Mouse (Mus musculus) limb, embryonic 14.5 days (tissue): ENCODE measurements around the gene Coil. TPM values are rescaled to one million over a fixed set of nuclear protein-coding genes. Genes with fewer than 3 reads are reported as not detected.
A peak's percentile ranks its signal among the peaks of the same experiment; 100 is the strongest.
"Not testable (repeated sequence)": the region's sequence is repeated elsewhere in the genome, so short reads cannot be mapped to it uniquely, and the experiment has no call there.

Experiments
- ATAC-seq: fragments of 200-750 bp; cut with Nextera tagmentation; 2 replicates; pipeline ENCODE4 v1.8.0; 2017; ENCODE audit warnings: low read depth, moderate number of reproducible peaks, moderate TSS enrichment; ENCODE audit not compliant: low FRiP score
- DNase-seq: peaks from one replicate; pipeline ENCODE4 v3.0.0-alpha.2; 2015; ENCODE audit warnings: low spot score
- H3K27ac ChIP-seq: fragments of 300-500 bp; sonication (generic); replicated peaks from 2 replicates; pipeline ENCODE4 v1.5.1; 2014; ENCODE audit warnings: low read depth, mild to moderate bottlenecking, low read length, moderate library complexity, mixed read lengths
- H3K27me3 ChIP-seq: fragments of 300-500 bp; sonication (generic); 2 replicates; pipeline ENCODE4 v1.6.1; 2014; ENCODE audit warnings: low read length, mixed read lengths; ENCODE audit not compliant: control insufficient read depth, insufficient read depth
- H3K36me3 ChIP-seq: fragments of 300-500 bp; sonication (generic); 2 replicates; pipeline ENCODE4 v1.6.1; 2014; ENCODE audit warnings: mild to moderate bottlenecking, low read length, moderate library complexity, mixed read lengths; ENCODE audit not compliant: control insufficient read depth, insufficient read depth
- H3K4me1 ChIP-seq: fragments of 300-500 bp; sonication (generic); 2 replicates; pipeline ENCODE4 v1.6.1; 2014; ENCODE audit warnings: antibody characterized with exemption, low read length, mixed read lengths; ENCODE audit not compliant: control insufficient read depth, insufficient read depth
- H3K4me2 ChIP-seq: fragments of 300-500 bp; sonication (generic); replicated peaks from 2 replicates; pipeline ENCODE4 v1.6.1; 2014; ENCODE audit warnings: low read depth, mild to moderate bottlenecking, low read length, moderate library complexity; ENCODE audit not compliant: severe bottlenecking
- H3K4me3 ChIP-seq: fragments of 300-500 bp; sonication (generic); replicated peaks from 2 replicates; pipeline ENCODE4 v1.5.1; 2014; ENCODE audit warnings: low read length
- H3K9ac ChIP-seq: fragments of 300-500 bp; sonication (generic); 2 replicates; pipeline ENCODE4 v1.6.1; 2014; ENCODE audit warnings: mild to moderate bottlenecking, low read depth, low read length, moderate library complexity; ENCODE audit not compliant: severe bottlenecking
- H3K9me3 ChIP-seq: fragments of 300-500 bp; sonication (generic); 2 replicates; pipeline ENCODE4 v1.6.1; 2016; ENCODE audit warnings: low read length; ENCODE audit not compliant: control insufficient read depth
- POLR2A ChIP-seq: fragments of 200-500 bp; IDR thresholded peaks from 2 replicates; pipeline ENCODE4 v1.8.0; 2012; ENCODE audit warnings: inconsistent platforms, mild to moderate bottlenecking, moderate library complexity, borderline replicate concordance; ENCODE audit not compliant: insufficient read depth, insufficient read length; ENCODE audit errors: extremely low read depth
- WGBS: fragments of 180-500 bp; shearing (Covaris S2); extraction: QIAGEN DNeasy Blood & Tissue Kit; methylation state at CpG from one replicate; pipeline ENCODE4 v1.1.7; 2014; 5-methylcytosine and 5-hydroxymethylcytosine counted together
- polyA plus RNA-seq, 2 experiments: library from polyadenylated mRNA; depleted of rRNA in 1 of 2; stranded (reverse) in 1 of 2; unstranded in 1 of 2; fragments of >200 nt; fragmentation: Nextera tagmentation in 1 of 2; extraction: Ambion mirVana in 1 of 2; gene quantifications; 2 replicates each; pipeline versions ENCODE4 v1.2.1 to v1.2.3; 2012 to 2014

The Coil gene
- polyA plus RNA-seq, 2 experiments, result 12.4 to 21.6 TPM

DNA sequence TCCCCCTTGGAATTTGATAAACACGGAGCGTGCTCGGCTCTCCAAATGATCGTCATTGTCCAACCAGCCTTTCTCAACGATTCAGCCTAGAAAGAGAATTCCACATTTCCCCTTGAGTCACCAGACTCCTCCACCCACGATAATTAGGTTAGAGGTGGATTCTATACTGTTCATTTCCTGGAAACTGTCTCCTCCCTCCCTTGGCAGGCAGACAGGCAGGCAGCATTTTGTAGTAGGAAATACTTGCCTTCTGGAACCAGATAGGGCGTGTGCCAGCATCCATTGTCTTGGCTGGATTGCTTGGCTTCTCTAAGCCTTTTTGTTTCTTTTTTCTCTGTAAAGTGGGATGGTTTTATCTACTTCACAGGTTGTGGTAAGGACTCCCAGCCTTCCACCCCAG, 26.4 kb downstream of the Coil start:
- H3K4me3 ChIP-seq, result no peak overlapping the region
- DNase-seq (peak; percentile 24), ATAC-seq (no peak)
- no peaks in the 10 kb centered on the region for H3K9me3 ChIP-seq
- H3K4me2 ChIP-seq, result no peak overlapping the region
- TF ChIP-seq POLR2A, result no peak
- H3K9ac ChIP-seq, result no peak overlapping the region
- no peak overlapping the region for H3K27ac ChIP-seq
- peaks cover under 1% of the 10 kb centered on the region for H3K36me3 ChIP-seq
- H3K27me3 ChIP-seq, result peaks cover 17% of the 10 kb centered on the region
- no peaks in the 10 kb centered on the region for H3K4me1 ChIP-seq
- WGBS, result 75% methylated on average over 7 of the region's 7 CpGs

DNA sequence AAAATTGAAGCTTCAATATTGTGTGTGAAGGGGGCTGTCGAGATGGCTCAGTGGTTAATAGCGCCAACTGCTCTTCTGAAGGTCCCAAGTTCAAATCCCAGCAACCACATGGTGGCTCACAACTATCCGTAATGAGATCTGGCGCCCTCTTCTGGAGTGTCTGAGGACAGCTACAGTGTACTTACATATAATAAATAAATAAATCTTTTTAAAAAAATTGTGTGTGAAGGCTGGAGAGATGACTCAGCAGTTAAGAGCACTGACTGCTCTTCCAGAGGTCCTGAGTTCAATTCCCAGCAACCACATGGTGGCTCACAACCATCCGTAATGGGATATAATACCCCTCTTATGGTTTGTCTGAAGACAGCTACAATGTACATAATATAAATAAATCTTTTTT, 27.3 kb downstream of the Coil start:
- WGBS, result 88% methylated on average over 5 of the region's 5 CpGs
- H3K9me3 ChIP-seq, ATAC-seq, H3K4me3 ChIP-seq, H3K36me3 ChIP-seq, H3K4me1 ChIP-seq, H3K27ac ChIP-seq, H3K4me2 ChIP-seq, DNase-seq, H3K9ac ChIP-seq: not testable (repeated sequence)
- peaks cover 17% of the 10 kb centered on the region for H3K27me3 ChIP-seq

DNA sequence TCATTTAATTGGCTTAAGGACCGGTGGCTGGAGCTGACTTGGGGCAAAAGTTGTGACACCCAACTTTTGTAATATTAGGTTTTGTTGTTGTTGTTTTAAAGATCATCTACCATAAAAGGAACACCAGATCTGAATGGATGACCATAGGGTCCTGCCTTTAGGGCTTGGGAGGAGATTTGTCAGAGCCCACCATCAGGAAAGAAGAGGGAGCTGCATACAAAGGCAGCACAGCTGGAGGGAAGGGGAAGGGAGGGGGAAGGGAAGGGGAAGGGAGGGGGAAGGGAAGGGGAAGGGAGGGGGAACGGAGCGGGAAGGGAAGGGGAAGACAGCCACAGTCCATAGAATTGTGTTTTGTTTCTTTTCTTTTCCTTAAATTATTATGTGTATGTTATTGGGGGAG, 28.4 kb downstream of the Coil start:
- no peaks in the 10 kb centered on the region for H3K36me3 ChIP-seq
- DNase-seq (no peak), ATAC-seq (no peak)
- no peak for TF ChIP-seq POLR2A
- no peaks in the 10 kb centered on the region for H3K9me3 ChIP-seq
- no peaks in the 10 kb centered on the region for H3K4me1 ChIP-seq
- H3K4me2 ChIP-seq, result no peak overlapping the region
- no peak overlapping the region for H3K4me3 ChIP-seq
- H3K9ac ChIP-seq, result no peak overlapping the region
- WGBS, result 19% methylated on average over 3 of the region's 3 CpGs
- peaks cover 17% of the 10 kb centered on the region for H3K27me3 ChIP-seq
- H3K27ac ChIP-seq, result no peak overlapping the region

DNA sequence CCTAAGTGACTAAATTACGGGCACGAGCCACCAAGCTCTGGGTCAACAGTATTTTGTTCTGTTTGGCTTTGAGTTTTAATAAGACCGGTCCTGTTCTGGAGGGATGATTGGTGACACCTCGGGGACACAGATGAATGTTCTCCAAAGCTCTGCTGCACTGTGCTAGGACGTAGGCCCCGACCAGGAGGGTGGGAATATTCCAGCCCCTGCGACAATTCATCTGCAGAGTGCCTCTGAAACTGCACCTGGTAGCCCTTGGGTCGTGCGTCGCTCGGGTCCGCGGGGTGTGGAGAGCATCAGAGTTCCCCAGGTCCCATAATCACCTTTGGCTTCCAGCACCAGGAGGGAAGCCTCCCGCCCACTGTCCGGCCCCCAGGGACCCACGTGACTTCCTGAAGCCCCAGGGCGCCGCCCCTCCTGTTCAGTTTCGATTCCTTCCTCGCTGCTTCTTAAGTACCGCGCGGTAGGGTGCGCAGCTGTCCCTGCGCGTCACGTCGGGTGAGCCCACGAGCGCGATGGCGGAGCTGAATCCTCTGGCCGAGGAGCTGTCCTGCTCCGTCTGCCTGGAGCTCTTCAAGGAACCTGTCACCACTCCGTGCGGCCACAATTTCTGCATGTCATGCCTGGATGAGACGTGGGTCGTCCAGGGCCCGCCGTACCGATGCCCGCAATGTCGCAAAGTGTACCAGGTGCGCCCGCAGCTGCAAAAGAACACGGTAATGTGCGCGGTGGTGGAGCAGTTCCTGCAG, 29.1 kb downstream of the Coil start, which contains the start of gene Trim25:
Trim25 (plus strand) TSS at position 403 of the 749 bp plus-strand sequence.
- ATAC-seq, result peak; percentile 64
- peak; percentile 78 for DNase-seq
- WGBS, result 8% methylated on average over 39 of the region's 48 CpGs
- no peak within 1 kb of the TSS for H3K27ac ChIP-seq
- no peak for TF ChIP-seq POLR2A
- H3K36me3 ChIP-seq, result no peaks in the 10 kb centered on the region
- no peaks in the 10 kb centered on the region for H3K4me1 ChIP-seq
- H3K9me3 ChIP-seq, result no peaks in the 10 kb centered on the region
- H3K4me2 ChIP-seq, result peak within 1 kb of the TSS; percentile 59
- peaks cover 17% of the 10 kb centered on the region for H3K27me3 ChIP-seq
- peak within 1 kb of the TSS; percentile 51 for H3K9ac ChIP-seq
- peak within 1 kb of the TSS; percentile 47 for H3K4me3 ChIP-seq

DNA sequence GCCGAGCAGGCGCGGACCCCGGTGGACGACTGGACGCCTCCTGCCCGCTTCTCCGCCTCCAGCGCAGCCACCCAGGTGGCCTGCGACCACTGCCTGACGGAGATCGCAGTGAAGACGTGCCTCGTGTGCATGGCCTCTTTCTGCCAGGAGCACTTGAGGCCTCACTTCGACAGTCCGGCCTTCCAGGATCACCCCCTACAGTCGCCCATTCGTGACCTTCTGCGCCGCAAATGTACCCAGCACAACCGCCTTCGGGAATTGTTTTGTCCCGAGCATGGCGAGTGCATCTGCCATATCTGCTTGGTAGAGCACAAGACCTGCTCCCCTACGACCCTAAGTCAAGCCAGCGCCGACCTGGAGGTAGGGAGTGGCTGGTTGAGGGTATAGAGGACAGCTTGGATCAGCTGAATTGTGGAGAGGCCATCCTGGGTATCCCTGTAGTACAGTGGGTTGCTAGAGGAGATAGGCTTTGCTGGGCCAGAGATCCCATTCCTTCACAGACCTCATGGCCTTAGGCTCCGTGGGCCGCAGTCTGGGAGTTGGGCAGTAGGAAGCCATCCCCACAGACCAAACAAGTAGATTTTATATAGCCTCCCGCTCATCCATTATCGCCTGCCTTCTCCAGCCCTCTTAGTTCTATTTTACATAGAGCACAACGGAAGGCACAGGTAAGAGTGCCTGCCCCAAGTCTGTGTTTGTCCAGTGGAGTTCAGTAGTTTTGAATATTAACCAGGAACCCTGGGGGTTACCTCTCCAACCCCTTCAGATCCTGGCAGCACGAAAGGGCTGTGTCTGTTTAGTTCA, 29.9 kb downstream of the Coil start:
- no peak overlapping the region for H3K27ac ChIP-seq
- WGBS, result 35% methylated on average over 33 of the region's 33 CpGs
- no peaks in the 10 kb centered on the region for H3K36me3 ChIP-seq
- peak overlapping the region; percentile 59 for H3K4me2 ChIP-seq
- peaks cover 17% of the 10 kb centered on the region for H3K27me3 ChIP-seq
- H3K4me3 ChIP-seq, result peak overlapping the region; percentile 47
- no peak for TF ChIP-seq POLR2A
- DNase-seq (no peak), ATAC-seq (0 out of 2 replicates have a peak, but pooled peaks have one; percentile 2)
- peak overlapping the region; percentile 51 for H3K9ac ChIP-seq
- H3K4me1 ChIP-seq, result no peaks in the 10 kb centered on the region
- no peaks in the 10 kb centered on the region for H3K9me3 ChIP-seq
